Mouse (Mus musculus) bone marrow, adult 2 months (tissue): ENCODE measurements around the gene Cdk17.

Source experiments
- CTCF ChIP-seq: fragments of 200-500 bp; IDR thresholded peaks from 2 replicates; pipeline ENCODE4 v1.5.1; 2011; ENCODE audit warnings: low read length, control low read depth; ENCODE audit not compliant: control insufficient read depth, insufficient read depth
- POLR2A ChIP-seq: fragments of 200-500 bp; IDR thresholded peaks from 2 replicates; pipeline ENCODE4 v1.6.1; 2011; ENCODE audit warnings: low read depth, mild to moderate bottlenecking, control low read depth, low read length, borderline replicate concordance; ENCODE audit not compliant: control insufficient read depth

- TF ChIP-seq CTCF (no peak), POLR2A (no peak)
Measured at GRCm38 (mm10) chr10:93184351-93184976, 23.8 kb downstream of the Cdk17 start.
